Mouse (Mus musculus) forebrain, postnatal 0 days (tissue): ENCODE measurements around the gene Tmod3. TPM values are rescaled to one million over a fixed set of nuclear protein-coding genes. Genes with fewer than 3 reads are reported as not detected.
A peak's percentile ranks its signal among the peaks of the same experiment; 100 is the strongest.

Experiments used
- ATAC-seq: fragments of 200-750 bp; cut with Nextera tagmentation; 2 replicates; pipeline ENCODE4 v1.8.0; 2017; ENCODE audit warnings: mild to moderate bottlenecking, moderate library complexity
- DNase-seq: peaks from one replicate; pipeline ENCODE4 v3.0.0-alpha.2; 2015
- H3K27ac ChIP-seq: fragments of 300-500 bp; sonication (generic); 2 replicates; pipeline ENCODE4 v1.5.1; 2014; ENCODE audit warnings: low read depth, mild to moderate bottlenecking, antibody characterized with exemption, low read length, moderate library complexity, mixed read lengths
- H3K27me3 ChIP-seq: fragments of 300-500 bp; sonication (generic); 2 replicates; pipeline ENCODE4 v1.6.1; 2014; ENCODE audit warnings: mild to moderate bottlenecking, low read length, mixed read lengths; ENCODE audit not compliant: insufficient read depth
- H3K36me3 ChIP-seq: fragments of 300-500 bp; sonication (generic); 2 replicates; pipeline ENCODE4 v1.6.1; 2014; ENCODE audit warnings: mild to moderate bottlenecking, moderate library complexity; ENCODE audit not compliant: insufficient read depth
- H3K4me1 ChIP-seq: fragments of 300-500 bp; sonication (generic); 2 replicates; pipeline ENCODE4 v1.6.1; 2014; ENCODE audit warnings: antibody characterized with exemption; ENCODE audit not compliant: insufficient read depth
- H3K4me2 ChIP-seq: fragments of 300-500 bp; sonication (generic); 2 replicates; pipeline ENCODE4 v1.6.1; 2014; ENCODE audit warnings: low read depth, mild to moderate bottlenecking, moderate library complexity
- H3K4me3 ChIP-seq: fragments of 300-500 bp; sonication (generic); 2 replicates; pipeline ENCODE4 v1.5.1; 2014; ENCODE audit warnings: low read depth, low read length, mixed read lengths
- H3K9ac ChIP-seq: fragments of 300-500 bp; sonication (generic); 2 replicates; pipeline ENCODE4 v1.6.1; 2014; ENCODE audit warnings: mild to moderate bottlenecking
- H3K9me3 ChIP-seq: fragments of 300-500 bp; sonication (generic); 2 replicates; pipeline ENCODE4 v1.6.1; 2016; ENCODE audit warnings: low read length
- CTCF ChIP-seq: sonication (generic); IDR thresholded peaks from 2 replicates; pipeline ENCODE4 v1.5.1; 2016; ENCODE audit warnings: antibody characterized with exemption, control low read depth, low read depth
- whole genome bisulfite sequencing: fragments of 180-500 bp; shearing (Covaris S2); extraction: QIAGEN DNeasy Blood & Tissue Kit; methylation state at CpG from one replicate; pipeline ENCODE4 v1.1.7; 2014; 5-methylcytosine and 5-hydroxymethylcytosine counted together
- polyA plus RNA-seq: library from polyadenylated mRNA; unstranded; fragments of >200 nt; fragmentation: Nextera tagmentation; extraction: Ambion mirVana; gene quantifications from 2 replicates; pipeline ENCODE4 v1.2.1, GENCODE M21; 2015
- total RNA-seq: library from RNA; depleted of rRNA; stranded (reverse); fragments of >200 nt; gene quantifications from 2 replicates; pipeline ENCODE4 v1.2.3, GENCODE M21; 2014; rRNA removed

The Tmod3 gene
- total RNA-seq, result 50.3 and 55.1 TPM in 2 replicates
- 74.0 and 78.6 TPM in 2 replicates for polyA plus RNA-seq

- TF ChIP-seq CTCF, result no peak; the same call in 1 of the 2 replicates
- H3K9ac ChIP-seq, result peak within 1 kb of the TSS; percentile 71
- H3K4me1 ChIP-seq, result peaks cover 11% of the 10 kb centered on the region
- H3K27me3 ChIP-seq, result no peaks in the 10 kb centered on the region
- no peaks in the 10 kb centered on the region for H3K9me3 ChIP-seq
- peak; percentile 95 for DNase-seq
- H3K4me3 ChIP-seq, result peak within 1 kb of the TSS; percentile 93
- WGBS, result 2% methylated on average over 21 of the region's 21 CpGs
- no peaks in the 10 kb centered on the region for H3K36me3 ChIP-seq
- peak; percentile 98 for ATAC-seq
- peak within 1 kb of the TSS; percentile 74 for H3K4me2 ChIP-seq
- H3K27ac ChIP-seq, result peak within 1 kb of the TSS; percentile 76
Measured at GRCm38 (mm10) chr9:75559512-75560012, at the start of gene Tmod3. Gene Tmod3, minus strand, starts transcription at chr9:75559657.

- no peak overlapping the region for H3K4me2 ChIP-seq
- no peak for ATAC-seq
- H3K4me1 ChIP-seq, result peaks cover 5% of the 10 kb centered on the region; the same call in 1 of the 2 replicates
- no peak for TF ChIP-seq CTCF
- H3K4me3 ChIP-seq, result no peak overlapping the region
- peaks cover 10% of the 10 kb centered on the region; the same call in 1 of the 2 replicates for H3K36me3 ChIP-seq
- no peak overlapping the region for H3K27ac ChIP-seq
- no peak overlapping the region for H3K9ac ChIP-seq
- WGBS, result 91% methylated on average over 4 of the region's 4 CpGs
- no peaks in the 10 kb centered on the region for H3K27me3 ChIP-seq
- DNase-seq, result no peak
- H3K9me3 ChIP-seq, result no peaks in the 10 kb centered on the region
Measured at GRCm38 (mm10) chr9:75607496-75607895, 48.0 kb upstream of the Tmod3 start.

GRCm38 (mm10) chr9:75601510-75601909 lies 42.1 kb upstream of the Tmod3 start:
- TF ChIP-seq CTCF, result no peak
- Histone ChIP-seq H3K4me3 (no peak overlapping the region), H3K9ac (no peak overlapping the region), H3K36me3 (peaks cover 17% of the 10 kb centered on the region; the same call in 1 of the 2 replicates), H3K4me1 (0 out of 2 replicates have a peak, but pooled peaks cover 2% of the 10 kb centered on the region), H3K27me3 (no peaks in the 10 kb centered on the region), H3K9me3 (no peaks in the 10 kb centered on the region), H3K27ac (no peak overlapping the region), H3K4me2 (no peak overlapping the region)
- DNase-seq (no peak), ATAC-seq (no peak)
- WGBS, result 71% methylated on average over 12 of the region's 12 CpGs

GRCm38 (mm10) chr9:75600166-75600934 lies 40.9 kb upstream of the Tmod3 start:
- no peak for ATAC-seq
- H3K4me1 ChIP-seq, result 0 out of 2 replicates have a peak, but pooled peaks cover 2% of the 10 kb centered on the region

GRCm38 (mm10) chr9:75599191-75599841 lies 39.9 kb upstream of the Tmod3 start:
- H3K36me3 ChIP-seq, result peaks cover 28% of the 10 kb centered on the region
- 17% methylated on average over 5 of the region's 5 CpGs for WGBS
- no peak overlapping the region for H3K4me2 ChIP-seq
- ATAC-seq (peak; percentile 91), DNase-seq (peak; percentile 78)
- H3K9ac ChIP-seq, result no peak overlapping the region
- 0 out of 2 replicates have a peak, but pooled peaks cover 2% of the 10 kb centered on the region for H3K4me1 ChIP-seq
- H3K9me3 ChIP-seq, result no peaks in the 10 kb centered on the region
- peak; percentile 52 for TF ChIP-seq CTCF
- H3K27ac ChIP-seq, result peak overlapping the region; percentile 35; the same call in 1 of the 2 replicates
- H3K4me3 ChIP-seq, result no peak overlapping the region
- no peaks in the 10 kb centered on the region for H3K27me3 ChIP-seq

More at GRCm38 (mm10) chr9:75600166-75600934, 40.9 kb upstream of the Tmod3 start:
- Histone ChIP-seq H3K27me3 (no peaks in the 10 kb centered on the region), H3K27ac (no peak overlapping the region; the same call in 1 of the 2 replicates), H3K4me2 (no peak overlapping the region), H3K4me3 (no peak overlapping the region), H3K9me3 (no peaks in the 10 kb centered on the region), H3K9ac (no peak overlapping the region), H3K36me3 (peaks cover 23% of the 10 kb centered on the region)
- no peak for TF ChIP-seq CTCF
- DNase-seq, result no peak
- 66% methylated on average over 7 of the region's 7 CpGs for WGBS

GRCm38 (mm10) chr9:75597596-75597995 lies 38.1 kb upstream of the Tmod3 start:
- peaks cover 43% of the 10 kb centered on the region for H3K36me3 ChIP-seq
- TF ChIP-seq CTCF, result no peak
- H3K9ac ChIP-seq, result no peak overlapping the region
- 80% methylated on average over 4 of the region's 4 CpGs for WGBS
- no peak overlapping the region for H3K4me2 ChIP-seq
- no peak overlapping the region for H3K27ac ChIP-seq
- ATAC-seq (no peak), DNase-seq (no peak)
- H3K4me1 ChIP-seq, result 0 out of 2 replicates have a peak, but pooled peaks cover 2% of the 10 kb centered on the region
- H3K27me3 ChIP-seq, result no peaks in the 10 kb centered on the region
- no peaks in the 10 kb centered on the region for H3K9me3 ChIP-seq
- no peak overlapping the region for H3K4me3 ChIP-seq

GRCm38 (mm10) chr9:75597036-75597435 lies 37.6 kb upstream of the Tmod3 start:
- H3K27me3 ChIP-seq, result no peaks in the 10 kb centered on the region
- 89% methylated on average over 13 of the region's 13 CpGs for WGBS
- 0 out of 2 replicates have a peak, but pooled peaks cover 2% of the 10 kb centered on the region for H3K4me1 ChIP-seq
- no peak for TF ChIP-seq CTCF
- H3K27ac ChIP-seq, result no peak overlapping the region
- ATAC-seq (no peak), DNase-seq (no peak)
- peaks cover 48% of the 10 kb centered on the region for H3K36me3 ChIP-seq
- no peaks in the 10 kb centered on the region for H3K9me3 ChIP-seq
- no peak overlapping the region for H3K4me3 ChIP-seq
- H3K4me2 ChIP-seq, result no peak overlapping the region
- no peak overlapping the region for H3K9ac ChIP-seq
